Mouse (Mus musculus): ENCODE data around the gene Slc9a3.

GRCm38 (mm10) chr13:74096715-74097363 lies 24.4 kb upstream of the Slc9a3 start:
- no peak for TF ChIP-seq GATA1 (IDR thresholded peaks at IDR 0.05; ENCODE audit: borderline replicate concordance, low read length)
- TF ChIP-seq CTCF (IDR thresholded peaks at IDR 0.05; ENCODE audit: low read depth, low read length) = peak; percentile 53; the same call in 1 of the 2 replicates
- TF ChIP-seq POLR2AphosphoS5 (IDR thresholded peaks at IDR 0.05; ENCODE audit: insufficient replicate concordance, low read depth, low read length) = no peak
- no peak for TF ChIP-seq TAL1 (conservative IDR thresholded peaks at IDR 0.05; ENCODE audit: low read depth, low read length)
- TF ChIP-seq GATA2 (IDR thresholded peaks at IDR 0.05; ENCODE audit: borderline replicate concordance, low read depth, low read length) = no peak
